Mouse (Mus musculus): ENCODE results near the gene Aass. TPM values are rescaled to one million over a fixed set of nuclear protein-coding genes. Genes with fewer than 3 reads are reported as not detected.

Gene Aass
- polyA plus RNA-seq, 1 experiment from 2014 or later = 0.57 TPM

Other genes starting within 250 kb of the Aass start
- gene Fezf1, start 115.4 kb upstream of the Aass start, polyA plus RNA-seq (2014; fragmentation: Nextera tagmentation; extraction: Ambion mirVana) = not detected in 2 replicates

Measured in midbrain, embryonic 14.5 days (tissue).